Mouse (Mus musculus) CD8-positive naive resting alpha-beta T cell, adult 2 months (primary cell): ENCODE measurements around the gene Ctnnd1.

Source experiments
- DNase-seq, 2 experiments: peaks; one replicate each; pipeline ENCODE4 v3.0.0; 2022; ENCODE audit warnings: low read depth in 2 of 2, low spot score in 2 of 2

The Ctnnd1 gene

DNA sequence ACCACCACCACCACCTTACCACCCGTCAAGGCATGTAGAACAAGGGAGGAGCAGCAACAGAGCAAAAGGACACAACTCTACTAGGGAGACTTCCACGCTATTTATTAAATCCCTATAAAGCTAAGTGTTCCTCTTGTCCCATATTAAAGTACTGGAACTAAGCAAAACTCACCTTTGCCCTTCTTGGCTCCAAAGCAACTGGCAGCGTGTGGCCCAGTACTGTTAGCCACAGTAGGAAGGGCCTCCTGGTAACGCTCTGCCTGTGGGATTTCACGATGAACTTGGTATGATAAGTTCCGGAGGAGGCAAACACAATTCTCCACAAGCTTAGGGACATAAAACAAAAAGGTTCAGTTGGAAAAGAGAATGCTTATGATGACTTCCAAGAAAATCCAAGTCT lies 37.8 kb downstream of the Ctnnd1 start:
- no peak for DNase-seq

- DNase-seq: no peak
These were observed 42.7 kb downstream of the Ctnnd1 start for GRCm38 (mm10) chr2:84607842-84608241.

- DNase-seq: no peak
These were observed 49.6 kb downstream of the Ctnnd1 start for GRCm38 (mm10) chr2:84600977-84601376.

DNA sequence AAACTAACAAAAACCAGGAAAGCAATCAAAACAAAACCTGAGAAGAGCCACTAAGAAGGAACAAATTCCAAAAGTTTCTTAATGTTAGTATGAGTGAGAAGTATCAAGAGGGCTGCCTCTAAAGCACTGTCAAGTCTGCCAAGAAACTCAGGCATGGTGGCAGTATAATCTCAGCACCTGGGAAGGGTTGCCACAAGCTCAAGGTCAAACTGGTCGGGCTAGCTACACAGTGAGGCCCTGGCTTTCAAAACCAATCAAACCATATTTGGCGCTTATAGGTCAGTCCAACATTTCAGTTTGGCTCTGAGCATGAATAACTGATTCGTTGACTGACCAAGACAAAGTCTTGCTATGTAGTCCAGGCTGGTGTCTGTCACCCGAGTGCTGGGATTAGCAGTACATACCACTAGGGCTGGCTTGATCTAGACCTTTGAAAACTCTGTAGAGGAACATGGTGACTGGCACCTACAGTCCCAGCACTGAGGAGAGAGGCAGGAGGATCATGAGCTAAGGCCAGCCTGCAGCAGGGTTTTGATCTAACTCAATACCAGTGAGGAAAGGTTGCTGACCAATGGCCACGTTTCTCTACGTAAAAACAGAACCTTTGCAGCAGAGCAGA lies 51.2 kb downstream of the Ctnnd1 start:
- no peak for DNase-seq

GRCm38 (mm10) chr2:84597123-84597522 lies 53.4 kb downstream of the Ctnnd1 start:
- DNase-seq: no peak

DNA sequence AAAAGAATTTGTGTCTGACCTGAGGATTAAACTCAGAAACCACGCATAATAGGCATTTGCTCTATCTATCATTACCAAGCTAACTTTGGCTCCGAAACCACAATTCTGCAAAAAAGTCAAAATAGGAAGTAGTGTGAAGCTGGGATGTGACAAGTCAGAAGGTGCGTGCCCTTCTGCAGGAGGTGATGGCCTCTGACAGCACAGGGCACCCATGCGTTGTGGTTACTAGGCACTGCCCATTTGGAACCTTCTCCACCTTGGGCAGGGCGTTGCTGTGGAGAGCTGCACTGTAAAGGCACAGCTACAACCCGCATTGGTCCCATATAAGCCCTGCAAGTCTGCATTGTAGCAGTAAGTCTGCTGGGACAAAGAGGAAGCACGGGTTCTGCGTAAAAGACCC lies 57.8 kb downstream of the Ctnnd1 start:
- DNase-seq: no peak

DNA sequence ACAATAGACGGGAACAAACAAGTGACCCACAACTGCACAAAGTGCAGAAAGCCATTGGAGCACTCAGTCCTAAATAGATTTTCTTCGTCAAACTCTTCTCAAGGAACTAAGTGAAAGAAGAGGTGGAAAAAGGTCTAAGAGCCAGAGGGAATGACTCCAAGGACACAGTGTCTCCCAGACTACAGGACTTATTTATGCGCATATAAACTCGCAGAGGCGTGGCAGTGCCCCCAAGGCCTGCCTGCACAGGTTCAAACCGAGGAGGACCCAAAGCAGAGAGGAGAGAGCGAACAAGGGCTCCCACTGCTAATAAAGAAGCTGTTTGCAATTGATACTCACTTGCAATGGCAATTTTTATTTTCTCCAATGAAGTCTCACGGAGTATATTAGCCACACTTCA lies 64.9 kb downstream of the Ctnnd1 start:
- no peak for DNase-seq

GRCm38 (mm10) chr2:84582286-84582685 lies 68.3 kb downstream of the Ctnnd1 start:
- DNase-seq: peak; percentile 11 to 48

GRCm38 (mm10) chr2:84581208-84581607 lies 69.4 kb downstream of the Ctnnd1 start:
- no peak for DNase-seq

DNA sequence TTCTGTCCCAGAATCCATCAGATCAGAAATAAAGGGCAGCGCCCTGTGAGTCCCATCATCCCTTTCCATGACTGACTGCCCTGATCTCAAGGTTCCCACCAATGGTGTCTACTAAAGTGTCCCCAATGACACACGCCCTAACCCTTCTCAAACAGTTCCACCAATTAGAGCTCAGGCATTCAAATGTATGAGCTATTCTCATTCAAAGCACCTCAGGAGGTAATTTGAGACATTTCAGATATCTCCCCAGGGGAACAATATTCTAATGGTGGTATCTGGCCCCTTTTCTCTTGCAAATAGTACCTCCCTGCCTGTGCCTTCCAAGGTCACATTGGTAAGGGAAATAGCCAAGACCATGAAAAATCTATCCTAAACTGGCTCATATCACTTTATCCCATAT lies 71.3 kb downstream of the Ctnnd1 start:
- no peak for DNase-seq

- DNase-seq: no peak
These were observed 76.4 kb downstream of the Ctnnd1 start for GRCm38 (mm10) chr2:84574130-84574529.

DNA sequence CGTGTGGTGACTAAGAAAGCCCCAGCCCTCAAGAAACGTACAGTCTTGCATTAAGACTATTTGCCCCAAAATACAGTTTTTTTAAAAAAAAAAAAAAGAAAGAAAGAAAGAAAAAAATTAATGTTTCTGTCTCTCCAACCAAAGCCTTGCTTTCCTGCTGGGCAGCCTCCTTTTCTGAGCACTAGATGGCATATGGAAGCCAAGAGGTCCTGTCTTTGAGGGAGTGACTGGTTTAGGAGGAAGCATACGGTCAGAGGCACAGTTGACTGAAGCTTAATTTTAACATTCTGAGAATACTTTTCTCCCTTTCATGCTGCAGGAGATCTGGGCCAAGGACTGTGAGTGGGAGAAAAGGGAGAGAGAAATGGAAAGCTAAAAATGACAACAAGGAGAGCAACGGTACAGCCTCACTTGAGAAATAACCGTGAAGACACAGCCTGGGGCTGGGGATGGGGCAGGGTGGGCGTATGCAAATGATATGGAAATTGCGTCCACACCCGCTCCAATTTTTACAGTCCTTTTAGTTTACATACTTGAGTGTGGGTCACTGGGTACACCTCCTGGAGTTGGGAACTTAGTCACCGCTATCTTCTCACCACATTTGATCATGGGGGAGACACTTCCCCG lies 93.6 kb downstream of the Ctnnd1 start:
- no peak for DNase-seq

- no peak for DNase-seq
These were observed 99.0 kb downstream of the Ctnnd1 start for GRCm38 (mm10) chr2:84551390-84552100.
